Mouse (Mus musculus): ENCODE data around the gene Tenm2.

Tenm2 gene

DNA sequence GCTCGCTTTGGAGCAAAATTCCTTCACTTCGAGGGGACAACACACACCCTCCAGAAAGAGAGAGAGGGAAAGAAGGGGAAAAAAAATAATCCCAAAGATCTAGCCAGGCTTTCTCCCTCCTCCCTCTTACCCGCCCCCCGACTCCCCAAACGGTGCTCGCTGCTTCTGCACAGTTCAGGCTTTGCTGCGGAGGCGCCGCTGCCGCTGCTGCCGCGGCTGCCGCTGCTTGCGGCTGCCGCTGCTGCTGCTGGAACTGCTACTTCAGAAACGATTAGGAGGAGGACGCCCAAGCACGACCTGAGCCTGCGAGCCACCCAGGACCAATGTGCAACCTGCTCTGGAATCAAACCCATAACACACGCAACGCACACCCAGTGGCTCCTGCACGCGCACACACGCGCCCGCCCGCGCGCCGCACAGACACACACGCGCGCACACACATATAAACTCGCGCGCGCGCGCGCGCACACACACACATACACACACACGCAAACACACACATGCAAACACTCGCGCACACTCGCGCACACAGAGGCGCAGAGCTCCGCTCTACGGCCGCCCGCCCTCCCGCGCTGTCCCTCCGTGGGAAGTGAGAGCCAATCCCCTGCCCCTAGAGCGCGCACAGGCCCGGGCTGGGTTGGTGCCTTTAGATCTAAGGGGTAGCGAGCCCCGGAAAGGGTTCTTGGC is at the start of gene Tenm2:
Tenm2 (minus strand) TSS at position 51 of the 687 bp plus-strand sequence.
- no peak for DNase-seq (ENCODE audit: extremely low read depth, low read depth, low spot score)

DNA sequence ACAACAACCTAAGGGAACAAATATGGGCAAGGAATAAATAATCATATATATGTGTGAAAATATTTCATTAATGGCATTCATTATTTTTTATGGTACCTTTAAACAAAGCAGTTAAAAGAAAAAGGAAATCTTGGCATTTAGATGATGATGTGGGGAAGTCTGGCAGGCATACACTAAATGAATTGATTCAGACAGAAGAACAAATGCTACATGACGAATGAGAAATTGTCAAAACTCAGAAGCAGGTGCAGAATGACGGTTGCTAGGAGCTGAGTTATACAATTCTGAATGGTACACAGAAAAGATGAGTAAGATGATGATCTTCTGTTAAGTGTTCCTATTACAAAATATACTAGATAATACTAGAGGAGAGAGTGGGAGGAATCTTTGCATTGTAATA is 49.4 kb upstream of the Tenm2 start:
- DNase-seq (ENCODE audit: extremely low read depth, low read depth, low spot score) = no peak

DNA sequence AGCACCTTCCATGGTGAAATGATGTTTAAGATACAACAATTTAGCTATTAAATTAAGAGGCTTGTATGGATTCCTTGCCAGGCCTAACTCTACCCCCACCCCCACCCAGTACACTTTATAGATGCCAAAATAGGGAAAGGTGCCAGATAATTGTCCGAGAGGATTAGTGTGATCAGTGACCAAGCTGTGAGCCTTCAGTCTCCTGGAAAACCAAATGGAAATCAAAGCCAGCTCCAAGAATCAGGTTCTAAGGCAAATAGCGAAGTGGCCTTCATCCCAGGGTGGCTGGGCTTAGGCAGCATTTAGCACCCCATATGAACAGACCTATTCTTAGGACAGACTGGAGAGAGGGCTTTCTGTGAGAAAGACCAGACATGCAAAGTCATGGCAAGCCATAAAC is 13.0 kb upstream of the Tenm2 start:
- DNase-seq (ENCODE audit: extremely low read depth, low read depth, low spot score) = no peak

DNA sequence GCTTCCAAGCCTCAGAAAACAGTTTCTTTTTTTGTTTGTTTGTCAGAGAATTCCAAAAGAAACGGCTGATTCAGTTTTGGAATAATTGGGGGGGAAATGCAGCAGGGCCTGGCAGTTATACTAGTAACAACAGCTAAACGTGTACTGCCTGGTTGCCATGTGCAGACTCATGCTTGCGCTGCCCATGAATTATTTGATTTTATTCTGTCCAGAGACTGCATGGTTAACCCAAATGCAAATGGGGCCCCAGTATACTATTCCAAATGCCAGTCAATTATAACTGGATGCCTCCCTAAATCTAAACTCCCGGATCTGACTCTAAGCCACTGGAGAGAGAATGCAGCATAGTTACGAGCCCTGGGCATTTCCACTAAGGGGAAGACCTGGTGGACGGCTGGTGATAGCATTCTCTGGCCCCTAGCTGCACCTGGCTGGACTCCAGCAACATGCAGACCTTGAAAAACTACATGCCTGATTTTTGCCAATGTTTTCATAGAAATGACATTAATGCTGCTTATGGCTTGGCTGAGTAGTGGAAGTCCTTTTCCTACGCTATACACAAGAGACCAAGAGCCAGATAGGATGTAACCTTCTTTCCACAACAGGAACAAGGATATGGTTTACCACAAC is 1.4 kb upstream of the Tenm2 start:
- DNase-seq (ENCODE audit: extremely low read depth, low read depth, low spot score) = no peak

DNA sequence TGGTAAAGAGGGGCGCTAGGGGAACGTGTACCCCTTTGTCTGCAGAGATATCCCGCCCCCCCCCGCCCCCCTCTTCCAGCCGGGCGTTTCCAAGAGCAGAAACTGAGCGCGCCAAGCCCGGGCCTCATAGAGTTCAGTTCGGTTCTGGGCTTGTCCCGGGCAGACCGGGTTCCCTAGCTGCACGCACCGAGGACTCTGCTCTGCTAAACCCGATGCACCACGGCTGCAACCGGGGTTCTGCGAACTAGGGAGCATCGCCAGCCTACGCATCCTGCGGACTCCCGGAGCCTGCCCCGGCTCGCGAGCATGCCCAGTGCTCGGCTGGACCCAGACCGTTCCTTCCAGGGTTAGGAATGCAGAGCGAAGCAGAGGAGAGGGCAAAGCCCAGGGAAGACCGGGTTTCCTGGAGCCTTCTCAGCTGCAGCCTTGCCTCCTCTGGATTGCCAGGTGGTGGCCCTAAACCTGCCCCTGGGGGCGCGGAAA is 878 bp upstream of the Tenm2 start:
- DNase-seq (ENCODE audit: extremely low read depth, low read depth, low spot score) = no peak

DNA sequence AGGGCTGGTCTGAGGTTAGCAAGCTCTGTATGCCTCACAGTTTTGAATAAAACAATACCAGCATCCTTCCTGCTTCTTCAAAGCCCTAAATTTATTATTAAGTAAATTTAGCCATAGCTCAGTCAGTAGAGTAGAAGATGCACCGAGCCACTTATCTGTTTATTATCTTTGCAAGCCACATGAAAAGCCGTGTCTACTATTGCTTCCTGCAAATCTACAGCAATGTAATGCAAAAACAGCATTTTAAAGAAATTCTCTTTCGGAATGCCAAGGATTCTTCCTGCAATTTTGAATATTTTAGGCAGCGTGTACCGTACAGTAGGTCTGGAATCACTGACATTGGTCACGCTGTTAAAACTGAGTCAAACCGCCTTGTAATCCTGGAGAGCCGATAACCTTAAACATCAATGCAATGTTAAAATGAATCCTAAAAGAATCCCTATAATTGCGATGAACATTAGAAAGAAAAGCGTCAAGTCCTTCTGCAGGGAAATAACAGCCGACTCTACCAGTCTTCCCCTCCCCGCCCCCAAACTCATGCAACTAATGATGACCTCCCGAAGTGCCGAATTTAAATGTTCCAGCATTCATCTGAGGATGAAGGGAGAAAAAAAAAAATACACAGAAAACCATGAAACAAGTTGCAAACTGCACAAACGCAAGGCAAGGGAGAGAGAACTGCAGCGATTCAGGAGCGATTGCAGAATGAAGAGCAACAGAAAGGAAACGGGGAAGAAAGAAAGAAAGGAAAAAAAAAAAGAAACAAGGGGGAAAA is 556 bp downstream of the Tenm2 start:
- no peak for DNase-seq (ENCODE audit: extremely low read depth, low read depth, low spot score)

DNA sequence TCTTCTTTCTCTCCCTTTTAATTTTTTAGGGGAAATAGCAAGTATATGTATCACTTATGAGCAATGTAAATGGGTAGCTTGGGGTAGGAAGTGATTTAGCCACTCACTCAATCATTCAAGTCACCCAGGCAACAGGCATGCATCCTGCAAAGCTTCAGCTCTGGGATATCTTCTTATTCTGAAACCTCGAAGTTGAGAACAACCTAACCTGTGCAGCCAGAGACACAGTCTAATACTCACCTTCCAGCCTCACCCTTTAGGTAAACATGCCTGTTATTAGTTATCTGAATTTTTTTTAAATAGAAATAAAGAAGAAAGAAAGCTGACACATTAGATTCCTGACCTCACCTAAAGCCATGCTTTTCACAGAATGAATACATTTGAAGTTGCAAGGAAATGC is 8.4 kb downstream of the Tenm2 start:
- no peak for DNase-seq (ENCODE audit: extremely low read depth, low read depth, low spot score)

DNA sequence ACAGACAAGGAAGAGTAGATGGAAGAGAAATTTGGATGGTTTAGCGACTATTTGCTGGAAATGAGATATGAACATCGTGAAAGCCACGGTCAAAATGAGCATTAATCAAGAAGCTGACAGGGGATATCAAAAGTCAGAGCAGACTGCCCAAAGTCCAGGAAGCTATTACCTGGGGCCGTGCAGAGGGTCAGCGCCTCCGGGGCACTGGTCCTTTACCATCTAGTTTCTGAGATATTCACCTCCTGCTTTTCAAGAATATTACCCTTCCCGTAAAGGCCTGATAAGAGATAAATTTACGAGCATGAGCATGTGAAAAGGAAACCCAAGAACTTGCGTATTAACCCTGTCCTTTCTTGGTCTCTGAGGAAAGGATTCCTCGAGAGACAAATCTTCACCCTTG is 8.8 kb downstream of the Tenm2 start:
- DNase-seq (ENCODE audit: extremely low read depth, low read depth, low spot score) = no peak

DNA sequence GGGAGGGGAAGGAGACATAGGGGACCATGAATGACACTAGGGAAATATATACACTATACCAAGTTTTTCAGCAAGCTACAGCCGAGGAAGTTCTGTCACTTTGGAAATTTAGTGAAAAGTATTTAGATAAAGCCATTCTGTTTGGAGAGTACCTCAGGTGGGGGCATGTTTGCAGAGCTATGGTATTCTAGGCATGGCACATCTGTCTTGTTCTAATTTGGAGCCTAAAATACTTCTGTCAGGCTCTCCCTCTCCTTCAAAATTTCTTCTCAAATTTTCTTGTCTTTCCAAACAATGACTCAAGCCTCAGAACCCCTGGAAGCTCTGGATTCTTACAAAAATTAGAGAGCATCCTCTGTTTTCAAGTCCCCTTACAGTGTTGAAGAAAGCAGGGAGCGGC is 13.0 kb downstream of the Tenm2 start:
- no peak for DNase-seq (ENCODE audit: extremely low read depth, low read depth, low spot score)

DNA sequence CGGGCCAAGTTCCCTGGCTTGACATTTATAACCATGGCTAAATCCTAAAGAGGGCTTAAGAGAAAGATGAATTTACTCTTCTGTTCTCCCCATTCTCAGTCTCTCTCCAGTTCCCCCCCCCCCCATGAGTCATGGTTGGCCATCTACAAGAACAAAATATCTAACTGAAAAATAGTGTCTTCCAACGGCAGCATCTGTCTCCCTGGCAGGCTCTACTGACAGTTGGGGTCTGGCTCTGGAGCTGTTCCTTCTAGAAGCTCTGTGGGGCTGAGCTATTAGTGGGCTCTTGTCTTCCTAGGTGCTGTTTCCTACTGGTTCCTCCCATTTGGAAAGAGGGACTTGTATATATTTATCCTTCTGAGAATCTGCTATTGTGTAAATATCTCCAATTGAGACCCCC is 13.7 kb downstream of the Tenm2 start:
- no peak for DNase-seq (ENCODE audit: extremely low read depth, low read depth, low spot score)

DNA sequence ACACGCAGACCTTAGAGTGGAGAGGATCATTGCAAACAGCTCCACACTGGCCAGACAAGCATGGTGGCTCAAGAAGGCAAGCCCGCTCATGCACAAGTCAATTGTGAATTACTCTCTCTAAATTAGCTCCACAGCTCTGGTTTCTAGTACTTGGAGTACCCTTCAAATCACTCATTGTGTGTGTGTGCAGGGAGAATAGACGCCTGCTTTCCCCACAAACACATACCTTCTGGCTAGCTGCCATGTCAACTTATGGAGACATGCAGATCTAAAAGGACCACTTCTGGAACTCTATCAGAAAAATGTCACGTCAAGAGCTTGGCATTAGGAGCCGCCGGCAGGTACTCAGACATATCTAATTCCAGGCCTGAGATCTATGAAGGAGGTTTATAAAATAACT is 14.8 kb downstream of the Tenm2 start:
- DNase-seq (ENCODE audit: extremely low read depth, low read depth, low spot score) = no peak

DNA sequence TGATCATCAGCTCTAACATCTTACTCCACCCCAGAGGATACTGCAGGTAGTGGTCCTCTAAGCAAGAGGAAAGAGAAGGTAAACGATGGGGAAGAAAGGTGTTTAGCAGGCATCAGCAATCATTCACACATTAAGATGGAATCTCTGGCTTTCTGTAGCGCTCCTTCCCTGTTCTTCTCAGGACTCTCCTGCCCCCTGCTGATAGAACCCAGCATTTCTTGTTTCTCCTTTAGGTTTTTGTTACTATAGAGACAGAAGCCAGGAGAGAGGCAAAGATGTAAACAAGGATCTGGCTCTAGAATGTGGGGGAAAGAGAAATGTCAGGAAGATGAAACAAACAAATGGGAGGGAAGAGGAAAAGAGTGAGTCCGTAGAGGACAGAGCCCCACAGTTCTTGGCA is 49.6 kb downstream of the Tenm2 start:
- no peak for DNase-seq (ENCODE audit: extremely low read depth, low read depth, low spot score)

DNA sequence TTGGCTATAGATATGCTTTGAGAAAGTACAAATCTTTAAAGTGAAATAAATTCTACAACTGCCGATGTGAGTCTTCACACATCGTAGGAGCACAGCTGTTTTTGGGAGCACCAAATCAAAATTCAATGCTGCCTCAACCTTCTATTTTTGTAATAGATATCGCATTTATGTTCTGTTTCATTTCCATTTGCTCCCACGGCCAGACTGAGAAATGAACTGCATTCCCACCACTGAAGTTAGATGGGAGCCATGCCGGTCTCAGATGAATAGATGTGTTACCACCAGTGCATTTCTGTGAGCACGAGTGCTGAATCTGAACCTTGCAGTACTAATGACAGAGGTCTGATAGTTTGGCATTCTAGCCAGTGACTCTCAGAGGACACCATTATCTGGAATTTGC is 58.3 kb downstream of the Tenm2 start:
- DNase-seq (ENCODE audit: extremely low read depth, low read depth, low spot score) = no peak

DNA sequence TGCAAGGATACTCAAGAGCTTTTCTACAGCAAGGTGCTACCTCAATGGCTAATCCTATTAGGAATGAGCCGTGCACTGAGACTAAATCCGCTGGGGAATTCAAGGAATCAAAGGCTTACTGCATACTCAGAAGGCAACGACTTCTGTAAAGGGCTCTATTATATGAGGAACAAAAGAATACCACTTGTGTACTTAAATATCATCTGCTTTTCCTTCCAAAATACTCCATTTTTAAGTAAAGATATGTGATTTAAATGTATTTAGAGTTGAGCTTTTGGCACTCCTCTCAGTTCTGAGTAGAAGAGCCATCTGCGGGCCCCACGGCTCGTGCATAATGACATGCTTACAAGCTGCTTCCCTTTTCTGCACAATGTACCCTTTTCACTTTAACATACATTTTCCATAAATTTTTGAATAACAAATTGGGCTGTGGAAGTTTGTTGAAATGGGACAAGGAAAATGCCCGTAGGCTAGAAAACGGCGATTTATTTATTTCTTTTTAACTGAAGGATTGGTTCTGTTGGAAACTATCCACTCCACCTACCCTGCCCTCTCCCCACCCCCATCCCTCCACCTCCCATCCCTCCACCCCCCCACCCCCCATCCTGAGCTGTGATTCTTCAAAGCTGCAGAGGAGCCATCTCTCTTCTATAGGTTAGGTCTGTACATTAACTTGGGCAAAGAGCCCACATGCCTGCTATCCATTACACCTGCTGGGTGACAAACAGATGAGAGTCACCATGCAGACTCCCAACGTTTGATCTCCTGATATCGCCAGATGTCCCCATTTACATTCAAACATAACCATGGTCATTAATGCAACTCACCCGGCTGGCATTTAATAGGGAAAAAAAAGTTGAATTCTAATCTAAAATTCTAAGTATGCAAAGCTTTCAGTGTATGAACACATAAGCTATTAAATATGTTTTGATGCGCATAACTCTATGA is 81.6 kb downstream of the Tenm2 start:
- DNase-seq (ENCODE audit: extremely low read depth, low read depth, low spot score) = no peak

DNA sequence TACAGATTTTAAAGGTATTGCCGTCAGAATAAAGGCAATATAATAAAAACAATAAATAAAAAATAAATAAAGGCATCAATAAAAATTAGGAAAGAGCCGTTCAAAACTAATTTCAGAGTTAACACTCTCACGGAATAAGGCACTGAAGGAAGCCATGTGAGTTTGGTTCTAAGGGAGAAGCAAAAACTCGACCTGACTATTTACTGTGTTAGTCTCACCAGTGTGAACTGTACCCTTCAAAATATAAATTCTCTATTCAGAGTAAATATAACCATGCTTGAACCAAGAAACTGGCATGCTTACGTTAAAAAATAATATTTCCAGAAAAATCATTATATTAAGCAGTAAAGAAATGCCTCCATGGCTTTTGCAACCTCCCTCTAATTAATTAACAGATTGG is 82.4 kb downstream of the Tenm2 start:
- no peak for DNase-seq (ENCODE audit: extremely low read depth, low read depth, low spot score)

DNA sequence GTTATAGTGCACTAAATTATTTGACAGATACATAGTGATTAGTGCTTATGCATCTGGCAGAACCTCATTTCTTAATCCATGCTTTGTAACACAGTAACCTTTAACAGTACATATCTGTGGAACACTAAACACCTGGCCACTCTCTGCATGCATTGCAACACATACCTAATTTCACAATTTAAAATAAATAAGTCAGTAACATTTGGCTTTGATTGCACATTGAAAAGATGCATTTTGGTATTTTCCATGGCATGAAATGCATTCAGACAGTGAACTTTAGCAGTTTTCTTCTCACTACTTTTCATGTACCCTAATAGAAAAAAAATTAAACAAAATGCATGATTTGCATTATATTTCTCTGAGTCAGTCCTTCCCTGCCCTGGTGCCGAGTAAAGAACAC is 85.8 kb downstream of the Tenm2 start:
- no peak for DNase-seq (ENCODE audit: extremely low read depth, low read depth, low spot score)

DNA sequence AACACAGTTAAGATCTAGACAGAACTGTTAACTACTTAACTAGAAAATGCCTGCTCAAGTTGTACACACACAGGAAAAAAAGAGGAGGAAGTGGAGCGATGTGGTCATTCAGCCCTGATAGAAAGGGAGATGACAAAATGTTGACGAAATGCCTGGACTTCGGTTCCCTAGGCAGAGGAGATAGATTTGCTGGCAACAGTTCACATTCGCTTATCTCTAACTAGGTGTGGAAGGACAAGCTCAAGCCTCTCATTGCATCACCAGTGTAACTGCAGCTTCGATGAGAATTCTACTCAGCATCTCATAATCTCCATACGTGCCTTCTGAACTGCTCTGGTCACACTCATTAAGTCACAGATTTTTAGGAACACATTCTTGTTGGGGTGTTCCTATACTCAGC is 91.8 kb downstream of the Tenm2 start:
- no peak for DNase-seq (ENCODE audit: extremely low read depth, low read depth, low spot score)

DNA sequence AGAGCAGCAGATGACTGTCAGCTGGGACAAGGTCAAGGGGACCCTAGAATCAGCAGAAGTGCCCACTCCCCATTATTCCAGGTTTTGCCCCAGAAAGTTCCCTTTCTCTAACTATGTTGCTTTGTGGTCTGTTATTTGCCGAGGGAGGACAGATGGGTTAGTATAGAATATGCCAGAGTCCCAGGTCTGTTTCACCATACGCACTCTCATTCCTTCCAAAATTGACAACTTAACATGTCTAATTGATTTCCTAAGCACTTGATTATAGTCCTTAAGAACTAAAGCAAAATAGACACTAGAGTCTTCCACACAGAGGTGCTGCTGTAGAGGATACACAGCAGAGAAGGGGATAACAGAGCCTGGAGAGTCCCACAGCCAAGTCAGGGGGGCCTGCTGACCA is 92.3 kb downstream of the Tenm2 start:
- DNase-seq (ENCODE audit: extremely low read depth, low read depth, low spot score) = no peak

DNA sequence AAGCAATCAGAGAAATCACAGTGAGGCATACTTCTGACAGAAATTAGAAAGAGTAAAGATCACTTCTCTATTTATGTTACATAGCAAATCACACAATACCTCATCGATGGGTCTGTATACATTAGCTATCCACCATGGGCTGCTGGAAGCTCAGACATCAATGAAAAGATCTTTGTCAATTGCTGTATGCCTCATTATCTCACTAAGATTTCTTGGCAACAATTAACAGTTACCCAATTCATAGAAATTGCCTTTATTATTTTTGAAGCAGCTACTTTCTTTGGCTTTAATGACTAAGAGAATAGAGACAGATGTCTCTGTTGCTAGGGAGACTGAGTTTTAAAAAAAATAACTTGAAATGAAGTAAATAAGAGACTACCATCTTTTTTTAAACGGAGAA is 106.9 kb downstream of the Tenm2 start:
- no peak for DNase-seq (ENCODE audit: extremely low read depth, low read depth, low spot score)

DNA sequence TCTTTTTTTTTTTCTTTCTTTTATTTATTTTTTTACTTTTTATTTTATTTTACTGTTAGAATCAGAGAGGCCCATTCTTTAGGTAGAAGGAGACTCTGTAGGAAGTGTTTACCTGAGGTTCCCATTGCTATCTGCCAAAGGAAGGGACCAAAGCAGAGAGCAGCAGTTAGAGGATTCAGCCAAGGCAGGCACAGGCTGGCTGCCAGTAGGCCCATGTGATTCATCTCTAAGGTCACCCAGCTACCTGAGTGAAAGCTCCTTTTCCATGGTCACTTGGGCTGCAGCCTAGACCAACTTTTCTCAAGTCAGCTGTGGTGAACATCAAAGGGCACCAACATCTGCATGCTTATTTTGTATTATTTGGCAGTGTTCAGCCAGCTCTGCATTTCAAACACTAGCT is 117.7 kb downstream of the Tenm2 start:
- DNase-seq (ENCODE audit: extremely low read depth, low read depth, low spot score) = no peak

DNA sequence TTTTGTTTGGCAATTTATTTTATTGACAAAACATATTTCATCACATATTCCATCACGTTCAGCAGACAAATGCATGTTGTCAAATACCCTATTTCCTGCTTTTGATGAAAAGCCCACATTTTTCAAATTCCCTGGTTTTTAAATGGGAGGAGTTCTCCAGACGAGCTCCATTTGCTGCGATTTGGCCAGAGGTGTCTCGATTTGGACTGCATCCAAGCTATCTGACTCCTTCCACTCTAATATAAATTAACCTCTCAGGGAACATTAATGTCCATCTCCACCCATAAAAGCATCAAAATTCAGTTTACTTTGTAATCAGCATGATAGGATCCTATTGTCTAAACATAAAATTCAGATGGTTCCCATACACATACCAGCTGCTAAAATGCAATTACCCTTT is 120.6 kb downstream of the Tenm2 start:
- DNase-seq (ENCODE audit: extremely low read depth, low read depth, low spot score) = no peak

Data from fat pad, adult 2 months (tissue).